ENCODE assay signal across 19 mouse cellular contexts in genomic region chr14:31611986-31612385, GRCm38 (mm10). TPM values are rescaled to one million over a fixed set of nuclear protein-coding genes. Genes with fewer than 3 reads are reported as not detected.
DNase-seq lines count a peak whose midpoint lies in the region; TF ChIP-seq lines count a peak whose summit lies in the region.
"Had no signal": no experiment of that assay in that cellular context is flagged by ENCODE, and none has a peak within 500 bp of the region (broad histone marks: within the 10 kb centered on the region; RNA-seq: fewer than 3 reads in every experiment).

No protein-coding gene starts in this region.

- no peaks in the 10 kb centered on the region for H3K36me3 ChIP-seq in testis, adult 2 months (ENCODE audit: control insufficient read depth, insufficient read depth, low read length)
- H3K36me3 ChIP-seq in MEL (ENCODE audit: control insufficient read depth in 1 of 2, insufficient read depth in 2 of 2, low read length in 2 of 2) = peaks cover 0 to 5% of the 10 kb centered on the region in 2 experiments; a peak in 2 of 4 replicates
- no peaks in the 10 kb centered on the region for H3K36me3 ChIP-seq in splenic B cell, adult 2 months (ENCODE audit: control insufficient read depth, insufficient read depth, low read length, poor library complexity, severe bottlenecking)
- H3K36me3 ChIP-seq: hindbrain, embryonic 10.5 days; neural tube, embryonic 15.5 days had no signal

- no peaks in the 10 kb centered on the region for H3K4me1 ChIP-seq in testis, adult 2 months (ENCODE audit: control insufficient read depth, insufficient read depth, low read length)
- peaks cover 4 to 8% of the 10 kb centered on the region in 2 experiments for H3K4me1 ChIP-seq in MEL (ENCODE audit: control insufficient read depth in 1 of 2, insufficient read depth in 2 of 2, low read length in 2 of 2)
- H3K4me1 ChIP-seq: heart, embryonic 13.5 days; liver, embryonic 13.5 days; neural tube, embryonic 15.5 days had no signal

- no peak overlapping the region for H3K4me3 ChIP-seq in testis, adult 2 months (ENCODE audit: control insufficient read depth, low read depth, low read length)
- no peak overlapping the region for H3K4me3 ChIP-seq in MEL (ENCODE audit: control insufficient read depth in 1 of 2, insufficient read depth in 1 of 2, low read depth in 2 of 2, low read length in 2 of 2)
- H3K4me3 ChIP-seq: heart, embryonic 13.5 days; hindbrain, embryonic 10.5 days; liver, embryonic 13.5 days; neural tube, embryonic 15.5 days had no signal

- H3K27ac ChIP-seq in testis, adult 2 months (ENCODE audit: control insufficient read depth, insufficient read depth, low read depth, low read length) = no peak overlapping the region
- H3K27ac ChIP-seq in MEL (ENCODE audit: control insufficient read depth, low read depth, low read length) = no peak overlapping the region
- H3K27ac ChIP-seq: heart, embryonic 13.5 days; hindbrain, embryonic 10.5 days; liver, embryonic 13.5 days; neural tube, embryonic 15.5 days had no signal

- TF ChIP-seq CTCF in testis, adult 2 months (IDR thresholded peaks at IDR 0.05; ENCODE audit: control insufficient read depth, insufficient read depth, insufficient replicate concordance, low read depth, low read length) = peak; percentile 27; the same call in 1 of the 2 replicates
- TF ChIP-seq CTCF in MEL (IDR thresholded peaks at IDR 0.05 in 2 of 3, conservative IDR thresholded peaks at IDR 0.05 in 1 of 3; ENCODE audit: control insufficient read depth in 1 of 3, insufficient read depth in 1 of 3, low read depth in 2 of 3, low read length in 3 of 3, poor library complexity in 1 of 3, severe bottlenecking in 1 of 3) = peak; percentile 54 to 60 (median 59)

- TF ChIP-seq EP300 in MEL (IDR thresholded peaks at IDR 0.05; ENCODE audit: low read depth in 1 of 2, low read length in 2 of 2) = no peak

- no peaks in the 10 kb centered on the region for H3K9me3 ChIP-seq in MEL (replicated peaks; ENCODE audit: insufficient read depth, low read length)
- H3K9me3 ChIP-seq: heart, embryonic 13.5 days; hindbrain, embryonic 10.5 days; liver, embryonic 13.5 days; neural tube, embryonic 15.5 days had no signal

- intact Hi-C loops in heart, postnatal 25 days (cut with DNase I) = no loop called here

- no peak for TF ChIP-seq POLR2A in testis, adult 2 months (IDR thresholded peaks at IDR 0.05; ENCODE audit: control insufficient read depth, low read depth, low read length)
- no peak for TF ChIP-seq POLR2A in MEL (IDR thresholded peaks at IDR 0.05; ENCODE audit: control insufficient read depth in 1 of 2, insufficient read depth in 1 of 2, low read depth in 1 of 2, low read length in 2 of 2, poor library complexity in 1 of 2)

- TF ChIP-seq RAD21 in MEL (IDR thresholded peaks at IDR 0.05; ENCODE audit: low read depth, low read length) = peak; percentile 48

- H3K79me2 ChIP-seq in MEL (ENCODE audit: control insufficient read depth, insufficient read depth, low read length, poor library complexity) = no peaks in the 10 kb centered on the region

- H3K9ac ChIP-seq in MEL (ENCODE audit: control insufficient read depth, low read depth, low read length, poor library complexity, severe bottlenecking) = no peak overlapping the region
- H3K9ac ChIP-seq: heart, embryonic 13.5 days; liver, embryonic 13.5 days; neural tube, embryonic 15.5 days had no signal

- peak; percentile 17 for DNase-seq in kidney, adult 9 months
- DNase-seq in kidney, postnatal 25 days = no peak
- no peak for DNase-seq in testis, postnatal 10 days (ENCODE audit: low spot score)
- peak; percentile 46 for DNase-seq in MEL (ENCODE audit: low read depth, low spot score)
- DNase-seq in splenic B cell, adult 2 months (ENCODE audit: low read depth, low spot score) = peak; percentile 11
- no peak for DNase-seq in right cerebral cortex, postnatal 36 days (ENCODE audit: low spot score in 2 of 2)
- no peak for DNase-seq in heart, postnatal 25 days (ENCODE audit: low spot score)
- DNase-seq: cerebellum, adult 18-20 months; gastrocnemius, postnatal 14 days; kidney, adult 18-20 months; liver, embryonic 13.5 days had no signal

- H3K27me3 ChIP-seq in testis, adult 2 months (ENCODE audit: control insufficient read depth, insufficient read depth, low read length) = no peaks in the 10 kb centered on the region
- no peaks in the 10 kb centered on the region for H3K27me3 ChIP-seq in MEL (ENCODE audit: control insufficient read depth in 1 of 2, insufficient read depth in 2 of 2, low read length in 2 of 2)
- no peaks in the 10 kb centered on the region for H3K27me3 ChIP-seq in splenic B cell, adult 2 months (ENCODE audit: control insufficient read depth, insufficient read depth, low read length, poor library complexity, severe bottlenecking)
- H3K27me3 ChIP-seq: heart, embryonic 13.5 days; liver, embryonic 13.5 days; neural tube, embryonic 15.5 days had no signal

TF ChIP-seq in MEL, 35 proteins besides CTCF, POLR2A, EP300 and RAD21:
- no peak for TF ChIP-seq GABPA (IDR thresholded peaks at IDR 0.05; ENCODE audit: low read depth, low read length)
- TF ChIP-seq MXI1 (IDR thresholded peaks at IDR 0.05; ENCODE audit: low read depth, low read length) = no peak
- TF ChIP-seq SMC3 (IDR thresholded peaks at IDR 0.05; ENCODE audit: low read depth, low read length) = peak; percentile 59
- no peak for TF ChIP-seq KAT2A (conservative IDR thresholded peaks at IDR 0.05; ENCODE audit: low read depth, low read length)
- TF ChIP-seq HCFC1 (IDR thresholded peaks at IDR 0.05; ENCODE audit: low read depth, low read length) = no peak
- TF ChIP-seq SIN3A (IDR thresholded peaks at IDR 0.05; ENCODE audit: low read length) = no peak
- TF ChIP-seq POLR2AphosphoS5 (IDR thresholded peaks at IDR 0.05; ENCODE audit: borderline replicate concordance, low read depth, low read length) = no peak
- TF ChIP-seq TAL1 (IDR thresholded peaks at IDR 0.05; ENCODE audit: low read length) = no peak
- TF ChIP-seq POLR2AphosphoS2 (IDR thresholded peaks at IDR 0.05; ENCODE audit: low read length) = no peak
- TF ChIP-seq BHLHE40 (IDR thresholded peaks at IDR 0.05; ENCODE audit: borderline replicate concordance, low read depth, low read length) = no peak
- no peak for TF ChIP-seq NRF1 (IDR thresholded peaks at IDR 0.05; ENCODE audit: insufficient read depth, low read depth, low read length, poor library complexity, severe bottlenecking)
- 0 out of 2 replicates have a peak, but pooled peaks have one; percentile 18 for TF ChIP-seq ZC3H11A (IDR thresholded peaks at IDR 0.05; ENCODE audit: low read depth, low read length)
- TF ChIP-seq NELFE (IDR thresholded peaks at IDR 0.05; ENCODE audit: low read depth, low read length) = no peak
- TF ChIP-seq GATA1 (IDR thresholded peaks at IDR 0.05; ENCODE audit: low read depth, low read length) = no peak
- no peak for TF ChIP-seq ZKSCAN1 (IDR thresholded peaks at IDR 0.05; ENCODE audit: low read depth, low read length)

RNA-seq across cellular contexts. Expression of gene Colq, which starts 20.8 kb away (rescaled TPM):
- 51.5 and 108 TPM in 2 replicates for polyA plus RNA-seq in testis, adult 2 months (2012; rRNA removed)
- not detected in 2 replicates for total RNA-seq in MEL (2012; rRNA removed)
- not detected for polyA plus RNA-seq in MEL (2012; ENCODE audit: insufficient read depth in 1 of 2, insufficient read length in 2 of 2, low read depth in 1 of 2, low replicate concordance in 2 of 2, missing spikeins in 1 of 2)
- 10 to 100 TPM in 1 of 2 experiments, 1 to 10 TPM in 1; 9.3 to 11.9 TPM for total RNA-seq in heart, postnatal 25 days (2021)
- polyA plus RNA-seq: forebrain, embryonic 16.5 days had no signal

RNA-seq across cellular contexts. Expression of gene Gm49387, which starts 28.7 kb away (rescaled TPM):
- polyA plus RNA-seq in testis, adult 2 months (2012; rRNA removed) = 0.76 and 1.2 TPM in 2 replicates
- total RNA-seq in MEL (2012; rRNA removed) = not detected in 2 replicates
- polyA plus RNA-seq in MEL (2012; ENCODE audit: insufficient read depth in 1 of 2, insufficient read length in 2 of 2, low read depth in 1 of 2, low replicate concordance in 2 of 2, missing spikeins in 1 of 2) = under 1 TPM in 1 of 2 experiments, not detected in 1; 0.14 TPM
- total RNA-seq in heart, postnatal 25 days (2021) = 1 to 10 TPM in 1 of 2 experiments, under 1 TPM in 1; 0.47 to 1.5 TPM
- total RNA-seq: gastrocnemius, postnatal 14 days; layer of hippocampus, adult 18-20 months; megakaryocyte, adult 5-6 weeks; monocyte, adult 5-6 weeks had no signal
- polyA plus RNA-seq: forebrain, embryonic 16.5 days; heart, embryonic 13.5 days had no signal

RNA-seq across cellular contexts. Expression of gene Btd, which starts 28.8 kb away (rescaled TPM):
- polyA plus RNA-seq in testis, adult 2 months (2012; rRNA removed) = 6.6 and 7.7 TPM in 2 replicates
- 7.2 and 8.4 TPM in 2 replicates for total RNA-seq in MEL (2012; rRNA removed)
- polyA plus RNA-seq in MEL (2012; ENCODE audit: insufficient read depth in 1 of 2, insufficient read length in 2 of 2, low read depth in 1 of 2, low replicate concordance in 2 of 2, missing spikeins in 1 of 2) = 10 to 100 TPM in 1 of 2 experiments, not detected in 1; 12.9 TPM
- 10 to 100 TPM in 1 of 2 experiments, 1 to 10 TPM in 1; 9.1 to 10.4 TPM for total RNA-seq in heart, postnatal 25 days (2021)

RNA-seq across cellular contexts. Expression of gene Hacl1, which starts 29.1 kb away (rescaled TPM):
- polyA plus RNA-seq in testis, adult 2 months (2012; rRNA removed) = 11.3 and 15.1 TPM in 2 replicates
- 7.7 and 9.2 TPM in 2 replicates for total RNA-seq in MEL (2012; rRNA removed)
- 10 to 100 TPM in 1 of 2 experiments, not detected in 1; 13.3 TPM for polyA plus RNA-seq in MEL (2012; ENCODE audit: insufficient read depth in 1 of 2, insufficient read length in 2 of 2, low read depth in 1 of 2, low replicate concordance in 2 of 2, missing spikeins in 1 of 2)
- 10 to 100 TPM in 1 of 2 experiments, 1 to 10 TPM in 1; 5.7 to 13.6 TPM for total RNA-seq in heart, postnatal 25 days (2021)

Comparison
In these comparisons a context has a peak if more than half of its experiments do, and no peak if none do; other contexts are left out.
1. DNase-seq: peak in kidney, adult 9 months (single experiment), MEL (single experiment) and splenic B cell, adult 2 months (single experiment); none in kidney, postnatal 25 days (0 of 2), testis, postnatal 10 days (single experiment), right cerebral cortex, postnatal 36 days (0 of 2) and heart, postnatal 25 days (single experiment).
2. RNA of gene Colq, which starts 20.8 kb away (total RNA-seq): 9.3 to 11.9 TPM in heart, postnatal 25 days; not detected in MEL; every median in the first group is over 10 times any median in the second.